Mouse (Mus musculus): ENCODE results near the gene Napsa. TPM values are rescaled to one million over a fixed set of nuclear protein-coding genes. Genes with fewer than 3 reads are reported as not detected.

Napsa gene
- polyA plus RNA-seq, 1 experiment from 2014 or later: 0.42 TPM

DNA sequence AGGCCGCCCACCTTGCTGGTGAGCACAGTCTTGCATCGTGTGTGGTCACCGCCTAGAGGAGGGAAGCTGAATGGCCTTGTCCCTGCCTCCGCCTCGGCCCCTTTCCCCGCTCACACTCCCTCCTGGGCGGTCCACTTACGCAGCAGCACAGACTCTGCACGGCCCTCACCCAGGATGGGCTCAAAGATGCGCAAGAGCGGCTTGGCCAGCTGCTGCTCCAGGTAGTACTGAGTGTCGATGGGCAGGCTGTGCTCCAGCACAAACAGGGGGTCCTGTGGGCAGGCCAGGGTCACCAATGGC lies 38.5 kb upstream of the Napsa start:
- Histone ChIP-seq H3K27ac (replicated peaks) (no peak overlapping the region), H3K27me3 (ENCODE audit: low read depth, poor library complexity, severe bottlenecking) (peaks cover 16% of the 10 kb centered on the region), H3K9me3 (replicated peaks) (no peaks in the 10 kb centered on the region), H3K4me3 (no peak overlapping the region), H3K36me3 (peaks cover 66% of the 10 kb centered on the region), H3K4me1 (peaks cover 4% of the 10 kb centered on the region; the same call in 1 of the 2 replicates)
- no peak for DNase-seq (ENCODE audit: low spot score)
- 82% methylated on average over 12 of the region's 12 CpGs for WGBS

DNA sequence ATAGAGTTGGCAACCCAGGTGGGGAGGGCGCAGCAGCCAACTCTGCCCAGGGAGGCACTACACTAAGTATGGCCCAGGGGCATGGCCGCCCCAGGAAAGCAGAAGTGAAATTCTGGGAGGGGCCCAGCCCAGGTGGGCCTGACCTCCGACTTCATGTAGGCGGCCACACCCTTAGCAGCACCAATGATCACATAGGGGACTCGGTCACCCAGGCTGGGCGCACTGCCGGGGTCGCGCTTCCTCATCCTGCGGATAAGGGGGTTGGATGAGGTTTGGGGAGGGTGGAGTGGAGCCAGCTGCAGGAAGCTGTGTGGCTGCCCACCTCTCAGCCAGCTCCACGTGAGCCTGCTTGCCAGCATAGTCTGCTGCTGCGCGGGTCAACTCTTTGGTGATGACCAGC lies 37.9 kb upstream of the Napsa start:
- H3K36me3 ChIP-seq: peaks cover 71% of the 10 kb centered on the region
- 94% methylated on average over 13 of the region's 13 CpGs for WGBS

DNA sequence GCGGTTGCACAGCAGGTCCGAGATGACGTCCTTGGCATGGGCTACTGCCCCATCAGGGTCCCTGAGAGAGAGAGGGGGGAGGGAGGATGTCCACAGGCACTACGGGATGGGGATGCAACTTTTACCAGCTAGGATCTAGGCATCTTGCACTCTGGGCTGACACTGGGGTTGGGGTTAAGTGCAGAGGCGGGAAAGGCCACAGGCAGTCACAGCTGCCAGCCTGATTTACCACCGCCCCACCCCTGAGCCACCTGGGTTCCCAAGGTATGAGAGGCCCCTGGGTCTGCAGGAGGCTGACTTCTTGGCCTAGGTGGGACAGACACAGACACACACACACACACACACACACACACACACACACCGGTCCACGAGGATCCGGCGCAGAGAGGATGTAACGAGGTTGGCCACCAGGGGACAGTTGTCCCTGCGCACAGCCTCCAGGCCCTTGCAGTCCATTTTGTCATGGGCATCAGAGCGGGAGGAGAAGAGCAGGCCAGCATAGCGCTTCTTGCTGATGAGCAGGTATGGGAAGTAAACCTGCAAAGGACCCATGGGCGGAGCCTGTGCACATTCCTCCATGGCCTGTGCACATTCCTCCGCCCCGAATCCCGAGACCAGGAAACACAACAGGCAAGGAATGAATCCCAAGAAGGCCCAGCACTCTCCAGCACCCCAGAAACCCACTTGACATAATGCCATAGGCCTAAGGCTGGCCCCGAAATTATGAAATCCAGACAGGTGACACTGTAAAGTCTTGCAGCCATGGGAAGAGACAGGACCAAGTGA lies 37.3 kb upstream of the Napsa start:
- H3K4me1 ChIP-seq: no peaks in the 10 kb centered on the region
- H3K27ac ChIP-seq (replicated peaks): no peak overlapping the region
- H3K27me3 ChIP-seq (ENCODE audit: low read depth, poor library complexity, severe bottlenecking): peaks cover 5% of the 10 kb centered on the region; the same call in 1 of the 2 replicates
- no peaks in the 10 kb centered on the region for H3K9me3 ChIP-seq (replicated peaks)
- H3K4me3 ChIP-seq: no peak overlapping the region
- H3K36me3 ChIP-seq: peaks cover 78% of the 10 kb centered on the region
- DNase-seq (ENCODE audit: low spot score): no peak
- WGBS: 90% methylated on average over 19 of the region's 19 CpGs

More for the DNA sequence above, 37.9 kb upstream of the Napsa start:
- Histone ChIP-seq H3K27ac (replicated peaks) (no peak overlapping the region), H3K9me3 (replicated peaks) (no peaks in the 10 kb centered on the region), H3K27me3 (ENCODE audit: low read depth, poor library complexity, severe bottlenecking) (peaks cover 11% of the 10 kb centered on the region), H3K4me3 (no peak overlapping the region), H3K4me1 (peaks cover 3% of the 10 kb centered on the region; the same call in 1 of the 2 replicates)
- no peak for DNase-seq (ENCODE audit: low spot score)

DNA sequence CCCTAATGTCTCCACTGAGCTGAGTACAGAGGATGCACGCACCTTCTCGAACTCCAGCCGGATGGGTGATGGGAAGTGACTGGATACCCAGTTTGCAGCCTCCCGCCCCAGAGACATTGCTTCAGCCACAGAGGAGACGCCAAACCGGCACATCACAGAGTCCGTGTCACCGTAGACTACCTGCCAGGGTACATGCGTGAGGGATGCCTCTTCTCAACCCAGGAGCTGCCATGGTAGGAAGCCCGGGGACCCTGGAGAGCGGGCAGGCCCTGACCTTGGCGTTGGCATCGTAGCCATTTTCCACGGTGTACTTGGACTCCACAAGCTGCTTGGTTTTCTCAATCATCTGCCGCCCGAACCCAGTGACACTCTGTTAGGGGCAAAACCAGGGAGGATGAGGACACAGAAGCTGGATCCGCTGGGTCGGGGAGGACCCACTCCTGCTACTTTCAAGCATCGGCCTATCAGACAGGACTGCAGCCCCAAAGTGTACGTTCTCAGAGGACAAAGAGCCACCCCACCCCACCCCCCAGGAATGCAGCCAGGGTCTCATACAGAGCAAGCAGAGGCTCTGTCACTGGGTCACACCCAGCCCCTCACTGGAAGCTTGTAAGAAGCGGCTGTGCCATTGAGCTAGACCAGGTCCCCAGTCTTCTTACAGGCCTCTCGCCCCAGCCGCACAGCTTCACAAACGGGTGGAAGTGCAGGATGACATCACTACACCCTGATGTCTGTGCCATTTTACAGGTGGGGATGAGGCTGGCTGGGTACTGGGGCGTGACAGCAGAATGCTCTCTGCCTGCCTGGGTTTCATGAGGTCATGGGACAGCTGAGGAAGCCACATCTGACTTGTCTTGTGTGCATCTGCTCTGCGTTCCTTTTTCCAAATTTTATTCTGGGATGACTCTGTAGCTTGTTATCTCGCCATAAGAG lies 36.3 kb upstream of the Napsa start:
- DNase-seq (ENCODE audit: low spot score): no peak
- peaks cover 88% of the 10 kb centered on the region for H3K36me3 ChIP-seq
- WGBS: 94% methylated on average over 27 of the region's 27 CpGs

DNA sequence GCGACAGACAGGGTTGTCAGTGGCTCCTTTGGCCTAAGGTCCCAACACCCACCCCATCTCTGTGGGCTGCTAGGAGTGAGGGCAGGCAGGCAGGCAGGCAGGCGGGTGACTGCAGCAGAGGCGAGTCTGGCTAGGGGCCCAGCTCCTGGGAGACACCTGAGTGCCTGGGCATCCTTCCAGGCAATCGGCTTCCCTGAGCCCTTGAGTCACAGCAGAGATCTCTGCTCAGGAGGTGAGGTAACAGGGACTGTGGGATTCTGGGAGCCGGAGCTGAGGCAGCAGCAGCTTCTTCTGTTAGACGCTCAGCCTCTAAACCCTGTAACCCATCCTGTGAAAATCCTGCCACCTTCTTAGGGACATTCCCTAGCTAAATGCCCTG lies 35.6 kb upstream of the Napsa start:
- Histone ChIP-seq H3K9me3 (replicated peaks) (no peaks in the 10 kb centered on the region), H3K4me3 (no peak overlapping the region), H3K4me1 (no peaks in the 10 kb centered on the region), H3K27ac (replicated peaks) (no peak overlapping the region), H3K36me3 (peaks cover 95% of the 10 kb centered on the region), H3K27me3 (ENCODE audit: low read depth, poor library complexity, severe bottlenecking) (no peaks in the 10 kb centered on the region)
- no peak for DNase-seq (ENCODE audit: low spot score)
- 93% methylated on average over 6 of the region's 6 CpGs for WGBS

More for the DNA sequence above, 36.3 kb upstream of the Napsa start:
- Histone ChIP-seq H3K9me3 (replicated peaks) (no peaks in the 10 kb centered on the region), H3K4me3 (no peak overlapping the region), H3K27me3 (ENCODE audit: low read depth, poor library complexity, severe bottlenecking) (no peaks in the 10 kb centered on the region), H3K27ac (replicated peaks) (no peak overlapping the region), H3K4me1 (no peaks in the 10 kb centered on the region)

DNA sequence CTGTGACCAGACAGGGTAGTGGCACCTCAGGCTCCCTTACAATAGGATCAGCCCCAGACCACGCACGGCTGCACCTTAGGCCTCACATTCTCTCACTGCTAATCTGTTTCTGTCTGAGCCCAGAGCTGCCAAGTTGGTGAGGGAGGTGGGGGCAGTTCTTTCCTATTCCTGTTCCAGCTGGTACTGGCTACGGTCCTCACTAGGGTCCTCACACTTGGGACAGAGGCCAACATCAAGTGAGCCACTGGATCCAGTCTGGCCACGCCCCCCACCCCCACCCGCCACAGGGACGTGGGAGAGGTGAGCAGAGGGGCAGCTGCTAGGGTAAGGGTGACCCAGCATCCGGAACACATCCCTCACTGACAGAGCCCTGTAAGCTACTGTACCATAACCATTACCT lies 35.2 kb upstream of the Napsa start:
- no peak for DNase-seq (ENCODE audit: low spot score)
- Histone ChIP-seq H3K4me3 (no peak overlapping the region), H3K36me3 (peaks cover 99% of the 10 kb centered on the region), H3K9me3 (replicated peaks) (no peaks in the 10 kb centered on the region), H3K4me1 (no peaks in the 10 kb centered on the region), H3K27ac (replicated peaks) (no peak overlapping the region), H3K27me3 (ENCODE audit: low read depth, poor library complexity, severe bottlenecking) (no peaks in the 10 kb centered on the region)
- WGBS: 84% methylated on average over 7 of the region's 7 CpGs

DNA sequence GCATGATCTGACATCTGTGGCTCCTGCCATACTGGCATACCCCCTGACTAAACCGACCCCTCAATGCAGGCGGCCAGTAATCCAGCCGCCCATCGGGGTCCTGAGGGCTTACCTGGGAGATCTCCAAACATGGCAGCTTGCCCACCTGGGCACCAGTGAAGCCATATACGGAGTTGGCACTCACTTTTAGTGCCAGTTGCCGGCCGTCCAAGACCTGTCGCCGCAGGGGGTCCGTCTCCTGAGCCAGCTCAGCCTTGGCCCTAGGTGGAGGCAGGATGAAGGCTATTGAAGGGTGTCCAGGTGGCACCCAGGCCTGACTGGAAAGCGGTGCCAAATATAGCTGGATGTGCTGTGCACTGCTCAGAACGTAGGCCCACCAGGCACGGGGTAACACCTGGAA lies 34.7 kb upstream of the Napsa start:
- Histone ChIP-seq H3K9me3 (replicated peaks) (no peaks in the 10 kb centered on the region), H3K27me3 (ENCODE audit: low read depth, poor library complexity, severe bottlenecking) (no peaks in the 10 kb centered on the region), H3K36me3 (peaks cover 100% of the 10 kb centered on the region), H3K4me3 (no peak overlapping the region), H3K4me1 (no peaks in the 10 kb centered on the region), H3K27ac (replicated peaks) (no peak overlapping the region)
- DNase-seq (ENCODE audit: low spot score): no peak
- WGBS: 93% methylated on average over 13 of the region's 13 CpGs

DNA sequence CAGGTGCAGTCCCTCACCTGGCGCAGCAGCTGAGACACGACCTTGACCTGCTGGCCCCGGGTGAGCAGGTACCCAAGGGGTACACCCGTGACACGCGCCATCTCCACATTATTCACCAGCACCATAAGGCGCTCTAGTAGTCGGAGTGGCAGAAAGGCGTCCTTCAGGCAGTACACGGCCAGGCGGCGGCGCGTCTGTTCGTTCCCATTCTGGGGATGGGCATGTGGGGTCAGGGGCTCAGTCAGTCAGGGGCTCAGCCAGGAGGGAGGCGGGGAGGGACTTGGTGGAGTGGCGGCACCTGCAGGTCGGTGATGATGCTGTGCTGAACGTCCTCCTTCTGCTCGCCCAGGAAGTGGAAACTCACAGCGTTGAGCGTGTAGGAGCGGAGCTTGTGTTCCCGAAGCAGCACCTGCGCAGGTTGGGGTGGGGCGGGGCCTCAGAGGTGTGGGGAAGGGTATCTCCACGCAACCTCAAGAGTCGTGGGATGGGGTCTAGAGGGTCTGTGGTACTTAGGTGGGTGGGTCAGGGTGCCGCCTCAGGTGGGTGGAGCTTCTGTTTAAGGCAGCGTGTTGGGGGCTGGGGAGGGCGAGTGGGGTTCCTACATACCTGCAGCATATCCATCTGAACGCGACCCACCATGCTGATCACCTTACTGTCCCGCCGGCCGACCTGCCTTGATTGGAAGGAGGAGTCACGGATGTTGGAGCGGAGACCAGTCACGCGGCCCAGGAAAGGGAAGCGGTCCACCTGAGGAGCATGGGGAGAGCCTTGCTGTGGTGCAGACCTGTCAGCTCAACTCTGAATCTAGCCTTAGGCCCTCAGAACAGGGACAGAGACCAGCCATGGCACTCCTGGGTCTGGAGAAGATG lies 33.2 kb upstream of the Napsa start:
- Histone ChIP-seq H3K27me3 (ENCODE audit: low read depth, poor library complexity, severe bottlenecking) (no peaks in the 10 kb centered on the region), H3K4me1 (no peaks in the 10 kb centered on the region), H3K27ac (replicated peaks) (no peak overlapping the region), H3K4me3 (no peak overlapping the region), H3K9me3 (replicated peaks) (no peaks in the 10 kb centered on the region), H3K36me3 (peaks cover 96% of the 10 kb centered on the region)
- 94% methylated on average over 41 of the region's 41 CpGs for whole genome bisulfite sequencing
- no peak for DNase-seq (ENCODE audit: low spot score)

DNA sequence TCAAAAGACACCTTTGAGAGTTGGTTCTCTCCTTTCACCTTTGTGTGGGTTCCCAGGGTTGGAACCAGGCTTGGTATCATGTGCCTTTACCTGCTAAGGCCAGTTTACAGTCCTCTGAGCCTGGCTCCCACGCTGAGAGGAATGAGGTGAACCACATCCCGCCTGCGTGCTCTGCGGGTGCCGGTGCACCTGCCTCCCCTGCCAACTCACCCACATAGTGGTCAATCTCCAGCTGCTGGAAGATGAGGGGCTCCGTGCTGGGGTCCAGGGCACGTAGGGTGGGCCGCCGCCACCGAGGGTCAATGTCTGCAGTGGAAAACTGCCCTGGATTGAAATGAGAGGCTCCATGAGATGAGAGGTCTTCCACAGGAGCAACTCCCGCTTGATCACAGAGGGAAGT lies 29.6 kb upstream of the Napsa start:
- Histone ChIP-seq H3K27ac (replicated peaks) (no peak overlapping the region), H3K27me3 (ENCODE audit: low read depth, poor library complexity, severe bottlenecking) (no peaks in the 10 kb centered on the region), H3K4me1 (peaks cover 9% of the 10 kb centered on the region), H3K36me3 (peaks cover 80% of the 10 kb centered on the region), H3K4me3 (no peak overlapping the region; the same call in 1 of the 2 replicates), H3K9me3 (replicated peaks) (peaks cover 9% of the 10 kb centered on the region; the same call in 1 of the 2 replicates)
- 93% methylated on average over 11 of the region's 11 CpGs for WGBS
- no peak for DNase-seq (ENCODE audit: low spot score)

DNA sequence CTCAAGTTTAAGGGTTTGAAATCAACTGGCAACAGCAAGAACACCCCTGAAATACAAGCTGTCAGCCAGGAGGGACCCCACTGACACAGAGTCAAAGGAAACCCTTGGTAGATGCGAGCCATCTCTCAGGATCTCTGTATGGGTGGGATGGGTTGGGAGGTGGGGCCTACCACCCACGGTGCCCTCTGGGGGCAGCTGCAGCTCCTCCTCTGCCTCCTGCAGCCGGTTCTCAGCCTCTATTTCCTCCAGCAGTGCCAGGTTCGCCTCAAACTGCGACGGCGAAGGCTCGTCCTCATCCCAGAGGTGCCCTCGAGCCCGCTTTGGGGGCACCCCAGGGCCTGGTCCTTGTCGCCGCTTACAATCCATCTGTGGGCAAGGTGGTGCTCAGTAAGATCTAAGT lies 29.1 kb upstream of the Napsa start:
- H3K9me3 ChIP-seq (replicated peaks): peaks cover 9% of the 10 kb centered on the region; the same call in 1 of the 2 replicates
- no peaks in the 10 kb centered on the region for H3K27me3 ChIP-seq (ENCODE audit: low read depth, poor library complexity, severe bottlenecking)
- no peak overlapping the region for H3K4me3 ChIP-seq
- no peak for DNase-seq (ENCODE audit: low spot score)
- peaks cover 14% of the 10 kb centered on the region for H3K4me1 ChIP-seq
- no peak overlapping the region for H3K27ac ChIP-seq (replicated peaks)
- H3K36me3 ChIP-seq: peaks cover 75% of the 10 kb centered on the region
- 79% methylated on average over 12 of the region's 12 CpGs for WGBS

DNA sequence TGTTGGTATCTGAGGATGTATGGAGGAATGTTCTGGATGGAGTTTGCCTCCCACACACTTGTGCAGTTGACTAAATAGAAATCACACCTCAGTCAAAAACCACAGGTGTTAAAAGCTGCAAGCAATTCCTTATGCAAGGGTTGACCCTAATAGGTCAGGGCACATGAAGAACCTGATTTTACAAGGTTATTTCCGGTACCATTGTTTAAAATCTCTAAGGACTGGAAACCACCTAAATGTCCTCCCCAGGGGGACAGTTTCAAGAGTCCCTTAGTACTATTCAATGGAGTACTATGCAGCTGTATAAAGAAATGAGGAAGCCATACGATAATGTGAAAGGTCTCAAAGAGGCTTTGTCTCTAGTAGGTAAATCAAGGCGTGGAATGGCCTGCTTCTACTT lies 25.9 kb upstream of the Napsa start:
- Histone ChIP-seq H3K4me1 (peaks cover 19% of the 10 kb centered on the region), H3K36me3 (peaks cover 63% of the 10 kb centered on the region), H3K4me3 (no peak overlapping the region), H3K27me3 (ENCODE audit: low read depth, poor library complexity, severe bottlenecking) (no peaks in the 10 kb centered on the region), H3K9me3 (replicated peaks) (peaks cover 9% of the 10 kb centered on the region; the same call in 1 of the 2 replicates), H3K27ac (replicated peaks) (no peak overlapping the region)
- no peak for DNase-seq (ENCODE audit: low spot score)
- WGBS: 93% methylated on average over 3 of the region's 3 CpGs

DNA sequence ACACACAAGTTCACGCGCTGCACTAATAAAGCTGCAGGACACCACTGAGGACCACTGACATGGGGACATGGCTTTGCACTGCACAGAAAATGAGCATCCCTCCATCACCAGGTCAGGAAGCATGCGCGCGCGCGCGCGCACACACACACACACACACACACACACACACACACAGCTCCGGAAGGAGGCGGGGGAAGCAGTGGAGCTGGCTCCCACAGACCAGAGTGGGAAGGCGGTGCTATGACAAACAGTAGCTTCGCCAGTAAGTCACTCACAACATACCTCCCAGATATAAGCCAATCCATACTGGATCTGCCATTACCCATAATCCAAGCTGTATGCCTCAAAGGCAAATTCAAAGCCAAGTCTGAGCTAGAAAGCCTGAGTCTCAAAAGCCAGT lies 25.1 kb upstream of the Napsa start:
- Histone ChIP-seq H3K27ac (replicated peaks) (0 out of 2 replicates have a peak overlapping the region, but pooled peaks have one; percentile 91), H3K4me1 (peaks cover 20% of the 10 kb centered on the region), H3K36me3 (peaks cover 63% of the 10 kb centered on the region), H3K4me3 (peak overlapping the region; percentile 77), H3K27me3 (ENCODE audit: low read depth, poor library complexity, severe bottlenecking) (no peaks in the 10 kb centered on the region), H3K9me3 (replicated peaks) (peaks cover 9% of the 10 kb centered on the region; the same call in 1 of the 2 replicates)
- WGBS: 98% methylated on average over 13 of the region's 13 CpGs
- DNase-seq (ENCODE audit: low spot score): no peak

Data from midbrain, embryonic 10.5 days (tissue).